Mouse (Mus musculus) liver, embryonic 16.5 days (tissue): Measurements from ENCODE around the gene Sept7. TPM values are rescaled to one million over a fixed set of nuclear protein-coding genes. Genes with fewer than 3 reads are reported as not detected.

Experiments
- ATAC-seq: fragments of 200-750 bp; cut with Nextera tagmentation; 2 replicates; pipeline ENCODE4 v1.8.0; 2017; ENCODE audit warnings: low read depth, mild to moderate bottlenecking, moderate number of reproducible peaks, moderate library complexity
- H3K27ac ChIP-seq: fragments of 300-500 bp; sonication (generic); 2 replicates; pipeline ENCODE4 v1.5.1; 2014; ENCODE audit warnings: mild to moderate bottlenecking, low read length
- H3K27me3 ChIP-seq: fragments of 300-500 bp; sonication (generic); 2 replicates; pipeline ENCODE4 v1.6.1; 2014; ENCODE audit warnings: low read depth, low read length, mixed read lengths; ENCODE audit not compliant: control insufficient read depth, insufficient read depth
- H3K36me3 ChIP-seq: fragments of 300-500 bp; sonication (generic); 2 replicates; pipeline ENCODE4 v1.6.1; 2014; ENCODE audit warnings: mild to moderate bottlenecking; ENCODE audit not compliant: control insufficient read depth, insufficient read depth
- H3K4me1 ChIP-seq: fragments of 300-500 bp; sonication (generic); 2 replicates; pipeline ENCODE4 v1.6.1; 2014; ENCODE audit warnings: low read depth, low read length, mixed read lengths; ENCODE audit not compliant: control insufficient read depth
- H3K4me2 ChIP-seq: fragments of 300-500 bp; sonication (generic); 2 replicates; pipeline ENCODE4 v1.6.1; 2014; ENCODE audit warnings: low read depth, low read length, mixed read lengths
- H3K4me3 ChIP-seq: fragments of 300-500 bp; sonication (generic); 2 replicates; pipeline ENCODE4 v1.5.1; 2014; ENCODE audit warnings: low read depth, mild to moderate bottlenecking, low read length
- H3K9ac ChIP-seq: fragments of 300-500 bp; sonication (generic); 2 replicates; pipeline ENCODE4 v1.6.1; 2014; ENCODE audit warnings: low read depth, low read length
- H3K9me3 ChIP-seq: fragments of 300-500 bp; sonication (generic); replicated peaks from 2 replicates; pipeline ENCODE4 v1.6.1; 2016; ENCODE audit warnings: low read length; ENCODE audit not compliant: control insufficient read depth
- WGBS: fragments of 180-500 bp; shearing (Covaris S2); extraction: QIAGEN DNeasy Blood & Tissue Kit; methylation state at CpG from one replicate; pipeline ENCODE4 v1.1.7; 2014; ENCODE audit not compliant: insufficient replicate concordance; 5-methylcytosine and 5-hydroxymethylcytosine counted together
- polyA plus RNA-seq: library from polyadenylated mRNA; unstranded; fragments of >200 nt; fragmentation: Nextera tagmentation; extraction: Ambion mirVana; gene quantifications from 2 replicates; pipeline ENCODE4 v1.2.1, GENCODE M21; 2015

The Sept7 gene
- polyA plus RNA-seq = 73.7 and 88.8 TPM in 2 replicates

- WGBS = under 1% methylated on average over 53 of the region's 54 CpGs
- Histone ChIP-seq H3K9me3 (no peaks in the 10 kb centered on the region), H3K4me1 (peaks cover 18% of the 10 kb centered on the region), H3K9ac (peak within 1 kb of the TSS; percentile 98), H3K27me3 (no peaks in the 10 kb centered on the region), H3K4me3 (peak within 1 kb of the TSS; percentile 88), H3K27ac (peak within 1 kb of the TSS; percentile 98), H3K36me3 (no peaks in the 10 kb centered on the region), H3K4me2 (peak within 1 kb of the TSS; percentile 87)
- ATAC-seq = peak; percentile 98
Observed at GRCm38 (mm10) chr9:25252283-25252726, at the start of gene Sept7. Gene Sept7, plus strand, starts transcription at chr9:25252439.

GRCm38 (mm10) chr9:25208087-25208803 lies 44.0 kb upstream of the Sept7 start:
- no peak for ATAC-seq
- Histone ChIP-seq H3K4me3 (no peak overlapping the region), H3K27me3 (no peaks in the 10 kb centered on the region), H3K36me3 (no peaks in the 10 kb centered on the region), H3K9me3 (no peaks in the 10 kb centered on the region), H3K27ac (no peak overlapping the region), H3K9ac (no peak overlapping the region), H3K4me1 (no peaks in the 10 kb centered on the region), H3K4me2 (no peak overlapping the region)
- 47% methylated on average over 8 of the region's 8 CpGs for WGBS

- Histone ChIP-seq H3K4me1 (no peaks in the 10 kb centered on the region), H3K4me3 (no peak overlapping the region), H3K27me3 (no peaks in the 10 kb centered on the region), H3K36me3 (no peaks in the 10 kb centered on the region), H3K27ac (no peak overlapping the region), H3K4me2 (no peak overlapping the region), H3K9me3 (no peaks in the 10 kb centered on the region), H3K9ac (no peak overlapping the region)
- ATAC-seq = no peak
- WGBS = 54% methylated on average over 9 of the region's 9 CpGs
Observed at GRCm38 (mm10) chr9:25212309-25213163, 39.7 kb upstream of the Sept7 start.

GRCm38 (mm10) chr9:25213164-25213557 lies 39.1 kb upstream of the Sept7 start:
- Histone ChIP-seq H3K27me3 (no peaks in the 10 kb centered on the region), H3K4me2 (no peak overlapping the region), H3K27ac (no peak overlapping the region), H3K36me3 (no peaks in the 10 kb centered on the region), H3K9me3 (no peaks in the 10 kb centered on the region), H3K9ac (no peak overlapping the region), H3K4me1 (no peaks in the 10 kb centered on the region), H3K4me3 (no peak overlapping the region)
- ATAC-seq = no peak

GRCm38 (mm10) chr9:25215411-25215810 lies 36.8 kb upstream of the Sept7 start:
- WGBS = 29% methylated on average over 3 of the region's 3 CpGs
- no peak overlapping the region for H3K27ac ChIP-seq
- peak; percentile 66 for ATAC-seq
- no peaks in the 10 kb centered on the region for H3K36me3 ChIP-seq
- no peaks in the 10 kb centered on the region for H3K27me3 ChIP-seq
- H3K9ac ChIP-seq = no peak overlapping the region
- no peak overlapping the region for H3K4me2 ChIP-seq
- no peaks in the 10 kb centered on the region for H3K4me1 ChIP-seq
- no peak overlapping the region for H3K4me3 ChIP-seq
- no peaks in the 10 kb centered on the region for H3K9me3 ChIP-seq

- H3K4me3 ChIP-seq = no peak overlapping the region
- H3K27ac ChIP-seq = no peak overlapping the region
- 7% methylated on average over 2 of the region's 2 CpGs for WGBS
- H3K9ac ChIP-seq = no peak overlapping the region
- H3K4me2 ChIP-seq = no peak overlapping the region
- no peaks in the 10 kb centered on the region for H3K27me3 ChIP-seq
- no peaks in the 10 kb centered on the region for H3K9me3 ChIP-seq
- H3K36me3 ChIP-seq = no peaks in the 10 kb centered on the region
- ATAC-seq = peak; percentile 21; the same call in 1 of the 2 replicates
- no peaks in the 10 kb centered on the region for H3K4me1 ChIP-seq
Observed at GRCm38 (mm10) chr9:25216210-25216609, 36.0 kb upstream of the Sept7 start.

- no peak overlapping the region for H3K27ac ChIP-seq
- H3K9me3 ChIP-seq = no peaks in the 10 kb centered on the region
- no peak overlapping the region for H3K4me2 ChIP-seq
- 52% methylated on average over 3 of the region's 3 CpGs for WGBS
- H3K36me3 ChIP-seq = no peaks in the 10 kb centered on the region
- H3K4me1 ChIP-seq = no peaks in the 10 kb centered on the region
- no peak overlapping the region for H3K9ac ChIP-seq
- no peaks in the 10 kb centered on the region for H3K27me3 ChIP-seq
- H3K4me3 ChIP-seq = no peak overlapping the region
- no peak for ATAC-seq
Observed at GRCm38 (mm10) chr9:25218954-25219353, 33.3 kb upstream of the Sept7 start.

GRCm38 (mm10) chr9:25219882-25220281 lies 32.4 kb upstream of the Sept7 start:
- no peak for ATAC-seq
- Histone ChIP-seq H3K4me3 (no peak overlapping the region), H3K27me3 (no peaks in the 10 kb centered on the region), H3K36me3 (no peaks in the 10 kb centered on the region), H3K4me1 (no peaks in the 10 kb centered on the region), H3K27ac (no peak overlapping the region), H3K9me3 (no peaks in the 10 kb centered on the region), H3K9ac (no peak overlapping the region), H3K4me2 (no peak overlapping the region)
- 27% methylated on average over 5 of the region's 5 CpGs for WGBS

- 65% methylated on average over 4 of the region's 4 CpGs for WGBS
- Histone ChIP-seq H3K4me2 (no peak overlapping the region), H3K4me1 (no peaks in the 10 kb centered on the region), H3K4me3 (no peak overlapping the region), H3K27me3 (no peaks in the 10 kb centered on the region), H3K36me3 (no peaks in the 10 kb centered on the region), H3K9me3 (no peaks in the 10 kb centered on the region), H3K27ac (no peak overlapping the region), H3K9ac (no peak overlapping the region)
- no peak for ATAC-seq
Observed at GRCm38 (mm10) chr9:25224959-25225358, 27.3 kb upstream of the Sept7 start.
